In the genomic region with DNA sequence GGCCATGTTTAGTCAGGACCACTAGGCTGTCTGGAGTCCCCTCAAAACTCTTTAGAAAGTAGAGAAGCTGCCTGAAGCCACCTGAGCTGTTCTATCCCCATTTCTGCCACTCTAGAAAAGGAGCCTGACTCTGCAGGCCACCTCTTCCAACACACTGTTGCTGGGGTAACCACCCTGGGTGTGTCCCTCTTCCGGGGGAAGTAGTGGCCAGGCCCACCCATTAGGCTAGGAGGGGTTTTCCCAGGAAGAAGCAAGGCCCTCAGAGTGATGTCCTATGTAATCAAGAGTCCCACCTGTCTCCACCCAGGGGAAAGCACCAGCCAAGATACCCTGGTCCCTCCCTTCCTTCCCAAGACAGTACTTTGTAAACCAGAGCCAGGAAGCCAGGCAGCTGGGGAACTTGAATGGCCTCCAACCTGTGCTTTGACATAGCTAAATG, we compare ENCODE assay signal across 11 mouse cellular contexts. TPM values are rescaled to one million over a fixed set of nuclear protein-coding genes. Genes with fewer than 3 reads are reported as not detected.
DNase-seq lines count a peak whose midpoint lies in the region; ATAC-seq lines count a peak whose summit lies in the region.
"Had no signal": no experiment of that assay in that cellular context is flagged by ENCODE, and none has a peak within 500 bp of the region (broad histone marks: within the 10 kb centered on the region; RNA-seq: fewer than 3 reads in every experiment).

No protein-coding gene starts in this region.

- DNase-seq in kidney, postnatal 36 days = peak; percentile 47 to 62
- peak; percentile 48 for DNase-seq in c-Kit-positive CD71-positive TER-119-positive erythroid progenitor cells, embryonic 14.5 days (ENCODE audit: low spot score)
- DNase-seq in induced T-regulatory cell, adult 2 months (ENCODE audit: low read depth) = peak; percentile 79
- no peak for DNase-seq in hindbrain, embryonic 10.5 days (ENCODE audit: low spot score)
- DNase-seq in left cerebral cortex, postnatal 25 days (ENCODE audit: low spot score in 2 of 2) = no peak
- DNase-seq in frontal cortex, postnatal 10 days (ENCODE audit: low spot score in 2 of 2) = no peak
- DNase-seq: kidney, adult 18-20 months had no signal

- H3K9me3 ChIP-seq in kidney, embryonic 16.5 days (ENCODE audit: low read length) = no peaks in the 10 kb centered on the region
- no peaks in the 10 kb centered on the region for H3K9me3 ChIP-seq in hindbrain, embryonic 10.5 days
- H3K9me3 ChIP-seq: embryonic facial prominence, embryonic 12.5 days; megakaryocyte, embryonic 14.5 days had no signal

- H3K4me1 ChIP-seq in kidney, embryonic 16.5 days (ENCODE audit: insufficient read depth, low read length) = 0 out of 2 replicates have a peak, but pooled peaks cover 2% of the 10 kb centered on the region
- H3K4me1 ChIP-seq in hindbrain, embryonic 10.5 days (replicated peaks) = peaks cover 18% of the 10 kb centered on the region
- H3K4me1 ChIP-seq: embryonic facial prominence, embryonic 12.5 days had no signal

- no peak overlapping the region for H3K9ac ChIP-seq in kidney, embryonic 16.5 days (replicated peaks; ENCODE audit: low read length)
- H3K9ac ChIP-seq: embryonic facial prominence, embryonic 12.5 days had no signal

- H3K27ac ChIP-seq in kidney, embryonic 16.5 days (ENCODE audit: low read length) = no peak overlapping the region
- H3K27ac ChIP-seq in hindbrain, embryonic 10.5 days = no peak overlapping the region
- H3K27ac ChIP-seq: embryonic facial prominence, embryonic 12.5 days had no signal

- no peaks in the 10 kb centered on the region for H3K27me3 ChIP-seq in kidney, embryonic 16.5 days (ENCODE audit: insufficient read depth, low read length)
- no peaks in the 10 kb centered on the region for H3K27me3 ChIP-seq in hindbrain, embryonic 10.5 days (ENCODE audit: insufficient read depth, poor library complexity, severe bottlenecking)
- H3K27me3 ChIP-seq: embryonic facial prominence, embryonic 12.5 days had no signal

- no peak for ATAC-seq in kidney, embryonic 16.5 days (ENCODE audit: low FRiP score, low TSS enrichment)
- peak; percentile 32 for ATAC-seq in megakaryocyte progenitor cell, adult 5-6 weeks (replicated peaks; ENCODE audit: poor library complexity)

- no peaks in the 10 kb centered on the region for H3K36me3 ChIP-seq in kidney, embryonic 16.5 days (ENCODE audit: insufficient read depth, low read length)
- no peaks in the 10 kb centered on the region for H3K36me3 ChIP-seq in hindbrain, embryonic 10.5 days
- H3K36me3 ChIP-seq: embryonic facial prominence, embryonic 12.5 days had no signal

- H3K4me3 ChIP-seq in kidney, embryonic 16.5 days (ENCODE audit: low read length) = no peak overlapping the region
- H3K4me3 ChIP-seq in hindbrain, embryonic 10.5 days = no peak overlapping the region
- H3K4me3 ChIP-seq: embryonic facial prominence, embryonic 12.5 days; megakaryocyte, embryonic 14.5 days had no signal

- no peak overlapping the region for H3K4me2 ChIP-seq in kidney, embryonic 16.5 days (replicated peaks; ENCODE audit: low read depth, low read length)
- H3K4me2 ChIP-seq: embryonic facial prominence, embryonic 12.5 days had no signal

- intact Hi-C loops in left cerebral cortex, postnatal 25 days (cut with DNase I) = no loop called here

- WGBS in kidney, embryonic 16.5 days = 67% methylated on average over 1 of the region's 1 CpGs
- WGBS in hindbrain, embryonic 10.5 days = 66% methylated on average over 1 of the region's 1 CpGs

RNA-seq across cellular contexts. Expression of a gene that starts 17.3 kb away (rescaled TPM):
- 15.6 and 17.0 TPM in 2 replicates for polyA plus RNA-seq in kidney, embryonic 16.5 days (2015; fragmentation: Nextera tagmentation; extraction: Ambion mirVana)
- 7.4 and 9.1 TPM in 2 replicates for total RNA-seq in megakaryocyte progenitor cell, adult 5-6 weeks (2015)
- 6.6 and 7.8 TPM in 2 replicates for total RNA-seq in megakaryocyte progenitor cell, adult 5-6 weeks (2017)
- polyA plus RNA-seq in hindbrain, embryonic 10.5 days (2016; fragmentation: Nextera tagmentation; extraction: Ambion mirVana) = 13.2 and 14.0 TPM in 2 replicates
- 1 to 10 TPM; 5.6 to 7.0 TPM for total RNA-seq in left cerebral cortex, postnatal 25 days (2021)

RNA-seq across cellular contexts. Expression of a gene that starts 47.8 kb away (rescaled TPM):
- polyA plus RNA-seq in kidney, embryonic 16.5 days (2015; fragmentation: Nextera tagmentation; extraction: Ambion mirVana) = 11.1 and 13.2 TPM in 2 replicates
- not detected in 2 replicates for total RNA-seq in megakaryocyte progenitor cell, adult 5-6 weeks (2015)
- total RNA-seq in megakaryocyte progenitor cell, adult 5-6 weeks (2017) = not detected in 2 replicates
- polyA plus RNA-seq in hindbrain, embryonic 10.5 days (2016; fragmentation: Nextera tagmentation; extraction: Ambion mirVana) = 0.34 and 0.55 TPM in 2 replicates
- total RNA-seq in left cerebral cortex, postnatal 25 days (2021) = 10 to 100 TPM; 15.5 to 15.6 TPM

Comparison
In these comparisons a context has a peak if more than half of its experiments do, and no peak if none do; other contexts are left out.
1. DNase-seq: peak in kidney, postnatal 36 days (2 of 2), c-Kit-positive CD71-positive TER-119-positive erythroid progenitor cells, embryonic 14.5 days (single experiment) and induced T-regulatory cell, adult 2 months (single experiment); none in hindbrain, embryonic 10.5 days (single experiment), left cerebral cortex, postnatal 25 days (0 of 2) and frontal cortex, postnatal 10 days (0 of 2).
2. RNA of a gene that starts 47.8 kb away (total RNA-seq): 15.5 to 15.6 TPM in left cerebral cortex, postnatal 25 days; not detected in megakaryocyte progenitor cell, adult 5-6 weeks; every median in the first group is over 10 times any median in the second.